Mouse (Mus musculus) heart, postnatal 25 days (tissue): ENCODE data around the gene Tcf7. TPM values are rescaled to one million over a fixed set of nuclear protein-coding genes. Genes with fewer than 3 reads are reported as not detected.
A peak's percentile ranks its signal among the peaks of the same experiment; 100 is the strongest.

Experiments used
- DNase-seq: peaks from one replicate; pipeline ENCODE4 v3.0.0; 2022; ENCODE audit warnings: low spot score
- intact Hi-C: fragments of 180-260 bp; cut with DNase I; formaldehyde crosslinking; loops from one replicate; pipeline ENCODE4 v1.15.1; 2025
- total RNA-seq, 2 experiments: library from RNA; stranded (reverse); gene quantifications; 2 replicates each; pipeline ENCODE4 v1.2.3; 2021

The Tcf7 gene
- total RNA-seq, 2 experiments from 2014 or later, result 0.70 to 0.75 TPM

GRCm38 (mm10) chr11:52286301-52286957, 3.6 kb upstream of the Tcf7 start:
- intact Hi-C loops, result loop anchor here (2.0 kb wide), 1 partner anchor 16 kb away; no protein-coding TSS in a partner anchor
- no peak for DNase-seq

- intact Hi-C loops, result no loop called here
- DNase-seq, result peak; percentile 43
These were observed 1.1 kb upstream of the Tcf7 start for GRCm38 (mm10) chr11:52283596-52284571.

GRCm38 (mm10) chr11:52282420-52282773, 417 bp downstream of the Tcf7 start:
- no peak for DNase-seq
- intact Hi-C loops, result no loop called here

GRCm38 (mm10) chr11:52281568-52282328, 1.1 kb downstream of the Tcf7 start:
- intact Hi-C loops, result no loop called here
- DNase-seq, result no peak

GRCm38 (mm10) chr11:52280566-52281455, 2.0 kb downstream of the Tcf7 start:
- no peak for DNase-seq
- intact Hi-C loops, result no loop called here

GRCm38 (mm10) chr11:52279611-52280145, 3.1 kb downstream of the Tcf7 start:
- no peak for DNase-seq
- intact Hi-C loops, result no loop called here

GRCm38 (mm10) chr11:52278991-52279390, 3.8 kb downstream of the Tcf7 start:
- intact Hi-C loops, result no loop called here
- DNase-seq, result no peak

GRCm38 (mm10) chr11:52278164-52278563, 4.7 kb downstream of the Tcf7 start:
- DNase-seq, result no peak
- intact Hi-C loops, result no loop called here

- no peak for DNase-seq
- intact Hi-C loops, result no loop called here
These were observed 5.2 kb downstream of the Tcf7 start for GRCm38 (mm10) chr11:52277433-52278150.

GRCm38 (mm10) chr11:52276961-52277391, 5.8 kb downstream of the Tcf7 start:
- intact Hi-C loops, result no loop called here
- DNase-seq, result no peak

GRCm38 (mm10) chr11:52275774-52276555, 6.8 kb downstream of the Tcf7 start:
- intact Hi-C loops, result no loop called here
- DNase-seq, result no peak

GRCm38 (mm10) chr11:52275366-52275765, 7.4 kb downstream of the Tcf7 start:
- no peak for DNase-seq
- intact Hi-C loops, result no loop called here

GRCm38 (mm10) chr11:52274456-52275112, 8.2 kb downstream of the Tcf7 start:
- DNase-seq, result no peak

GRCm38 (mm10) chr11:52273942-52274330, 8.9 kb downstream of the Tcf7 start:
- intact Hi-C loops, result no loop called here
- no peak for DNase-seq

More at GRCm38 (mm10) chr11:52274456-52275112, 8.2 kb downstream of the Tcf7 start:
- intact Hi-C loops, result no loop called here

GRCm38 (mm10) chr11:52273183-52273941, 9.5 kb downstream of the Tcf7 start:
- intact Hi-C loops, result no loop called here
- peak; percentile 34 for DNase-seq

GRCm38 (mm10) chr11:52272619-52273018, 10.2 kb downstream of the Tcf7 start:
- intact Hi-C loops, result no loop called here
- DNase-seq, result no peak
